Mouse (Mus musculus): ENCODE data around the gene Scn5a. TPM values are rescaled to one million over a fixed set of nuclear protein-coding genes. Genes with fewer than 3 reads are reported as not detected.

The Scn5a gene
- total and polyA plus RNA-seq, 3 experiments, result 1.9 to 9.0 (median 4.3) TPM

DNA sequence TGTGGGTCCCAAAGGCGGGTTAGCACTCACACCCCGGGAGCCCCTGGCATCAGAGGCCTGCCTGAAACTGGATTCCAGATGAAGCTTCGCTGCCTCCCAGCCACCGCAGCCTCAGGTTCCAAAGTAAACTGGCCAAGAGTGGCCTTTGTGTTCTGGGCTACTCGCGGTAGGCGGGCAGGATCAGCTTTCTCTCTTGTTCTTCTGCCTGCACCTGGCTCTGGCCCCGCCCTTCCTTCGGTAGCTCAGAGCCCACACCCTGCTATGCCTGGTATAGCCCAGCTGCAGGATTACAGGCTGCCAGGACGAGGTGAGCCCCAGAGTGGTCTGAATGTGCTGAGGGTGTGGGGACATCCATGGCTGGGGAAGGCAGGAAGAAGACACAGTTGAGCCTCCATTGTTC, 12.6 kb downstream of the Scn5a start:
- Histone ChIP-seq H3K27ac (ENCODE audit: insufficient read depth, low read depth) (no peak overlapping the region), H3K36me3 (replicated peaks in 1 of 2; ENCODE audit: control insufficient read depth in 1 of 2, insufficient read depth in 1 of 2, low read length in 1 of 2) (peaks cover 9 to 51% of the 10 kb centered on the region in 2 experiments), H3K4me2 (ENCODE audit: insufficient read depth, low read depth, poor library complexity, severe bottlenecking) (no peak overlapping the region), H3K9ac (ENCODE audit: insufficient read depth, low read depth) (no peak overlapping the region), H3K4me1 (ENCODE audit: control insufficient read depth in 1 of 2, insufficient read depth in 2 of 2) (peaks cover 25 to 48% of the 10 kb centered on the region in 2 experiments), H3K4me3 (replicated peaks in 1 of 3; ENCODE audit: low read depth in 2 of 3, low read length in 2 of 3, poor library complexity in 1 of 3) (no peak overlapping the region), H3K79me2 (replicated peaks; ENCODE audit: control insufficient read depth, extremely low read depth, insufficient read depth, poor library complexity, severe bottlenecking) (no peaks in the 10 kb centered on the region), H3K9me3 (replicated peaks; ENCODE audit: low read length) (peaks cover 14% of the 10 kb centered on the region), H3K27me3 (replicated peaks) (no peaks in the 10 kb centered on the region)
- in situ Hi-C loops (cut with MboI; ENCODE audit: low pct_ligation_motif_present, low pct_unique_long_range_greater_than_20kb, low sequenced_read_pairs), result no loop called here
- dilution Hi-C loops (cut with MboI; ENCODE audit: extremely low pct_ligation_motif_present, extremely low pct_unique_long_range_greater_than_20kb, low sequenced_read_pairs), result no loop called here
- no peak for DNase-seq (ENCODE audit: extremely low read depth)
- no peak for TF ChIP-seq ETS1 (conservative IDR thresholded peaks at IDR 0.05; ENCODE audit: low read depth, low read length)
- no peak for TF ChIP-seq SMC3 (IDR thresholded peaks at IDR 0.05; ENCODE audit: low read depth, low read length)
- no peak for TF ChIP-seq MEF2A (IDR thresholded peaks at IDR 0.05; ENCODE audit: borderline replicate concordance, low read depth, low read length)
- TF ChIP-seq ZKSCAN1 (IDR thresholded peaks at IDR 0.05; ENCODE audit: borderline replicate concordance, low read depth, low read length), result no peak
- TF ChIP-seq POLR2A (IDR thresholded peaks at IDR 0.05; ENCODE audit: low read depth, low read length), result no peak
- no peak for TF ChIP-seq NELFE (IDR thresholded peaks at IDR 0.05; ENCODE audit: low read depth, low read length)
- TF ChIP-seq ZC3H11A (IDR thresholded peaks at IDR 0.05; ENCODE audit: low read depth, low read length), result no peak
- TF ChIP-seq MYC (IDR thresholded peaks at IDR 0.05; ENCODE audit: low read depth, low read length), result no peak

- dilution Hi-C loops (cut with MboI; ENCODE audit: extremely low pct_ligation_motif_present, extremely low pct_unique_long_range_greater_than_20kb, low sequenced_read_pairs), result no loop called here
- Histone ChIP-seq H3K9ac (ENCODE audit: insufficient read depth, low read depth) (no peak overlapping the region), H3K4me3 (replicated peaks in 1 of 3; ENCODE audit: low read depth in 2 of 3, low read length in 2 of 3, poor library complexity in 1 of 3) (no peak overlapping the region), H3K79me2 (replicated peaks; ENCODE audit: control insufficient read depth, extremely low read depth, insufficient read depth, poor library complexity, severe bottlenecking) (no peaks in the 10 kb centered on the region), H3K36me3 (replicated peaks in 1 of 2; ENCODE audit: control insufficient read depth in 1 of 2, insufficient read depth in 1 of 2, low read length in 1 of 2) (peaks cover 9 to 53% of the 10 kb centered on the region in 2 experiments), H3K27me3 (replicated peaks) (no peaks in the 10 kb centered on the region), H3K9me3 (replicated peaks; ENCODE audit: low read length) (peaks cover 9% of the 10 kb centered on the region), H3K4me1 (ENCODE audit: control insufficient read depth in 1 of 2, insufficient read depth in 2 of 2) (peaks cover 18 to 35% of the 10 kb centered on the region in 2 experiments), H3K4me2 (ENCODE audit: insufficient read depth, low read depth, poor library complexity, severe bottlenecking) (no peak overlapping the region), H3K27ac (ENCODE audit: insufficient read depth, low read depth) (no peak overlapping the region)
- DNase-seq (ENCODE audit: extremely low read depth), result no peak
- in situ Hi-C loops (cut with MboI; ENCODE audit: low pct_ligation_motif_present, low pct_unique_long_range_greater_than_20kb, low sequenced_read_pairs), result no loop called here
- TF ChIP-seq JUN (IDR thresholded peaks at IDR 0.05; ENCODE audit: insufficient read depth, low read depth, low read length) (no peak), BHLHE40 (IDR thresholded peaks at IDR 0.05; ENCODE audit: low read depth, low read length) (no peak), ZKSCAN1 (IDR thresholded peaks at IDR 0.05; ENCODE audit: borderline replicate concordance, low read depth, low read length) (no peak), USF2 (conservative IDR thresholded peaks at IDR 0.05; ENCODE audit: low read depth, low read length) (no peak), TBP (conservative IDR thresholded peaks at IDR 0.05; ENCODE audit: low read depth, low read length) (no peak)
Observed at GRCm38 (mm10) chr9:119564803-119565202, 14.0 kb downstream of the Scn5a start.

DNA sequence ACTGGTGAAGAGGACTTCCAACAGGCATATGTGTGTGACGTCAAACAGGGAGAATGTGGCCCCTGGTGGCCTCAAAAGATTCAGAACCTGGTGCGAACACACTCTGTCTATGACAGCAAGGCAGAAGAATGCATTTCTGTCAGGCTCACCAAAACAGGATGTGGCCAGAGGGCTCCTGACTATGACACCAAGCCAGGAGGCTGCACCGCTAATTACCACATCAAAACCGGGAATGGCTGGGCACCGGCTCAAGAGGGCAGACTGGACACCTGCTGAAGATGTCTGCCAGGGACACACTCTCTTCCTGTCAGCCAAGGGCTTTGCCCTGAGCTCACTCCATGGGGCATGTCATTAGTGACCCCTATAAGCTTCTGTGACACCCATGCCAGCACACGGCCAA, 15.2 kb downstream of the Scn5a start:
- Histone ChIP-seq H3K4me2 (ENCODE audit: insufficient read depth, low read depth, poor library complexity, severe bottlenecking) (no peak overlapping the region), H3K4me3 (replicated peaks in 1 of 3; ENCODE audit: low read depth in 2 of 3, low read length in 2 of 3, poor library complexity in 1 of 3) (no peak overlapping the region)

More for the DNA sequence above, 15.2 kb downstream of the Scn5a start:
- peaks cover 7 to 50% of the 10 kb centered on the region in 2 experiments for H3K36me3 ChIP-seq (replicated peaks in 1 of 2; ENCODE audit: control insufficient read depth in 1 of 2, insufficient read depth in 1 of 2, low read length in 1 of 2)
- TF ChIP-seq BHLHE40 (IDR thresholded peaks at IDR 0.05; ENCODE audit: low read depth, low read length) (no peak), MYC (IDR thresholded peaks at IDR 0.05; ENCODE audit: low read depth, low read length) (no peak), ELF1 (IDR thresholded peaks at IDR 0.05; ENCODE audit: low read depth, low read length) (no peak), MAZ (IDR thresholded peaks at IDR 0.05; ENCODE audit: low read depth, low read length) (no peak), NELFE (IDR thresholded peaks at IDR 0.05; ENCODE audit: low read depth, low read length) (no peak), UBTF (IDR thresholded peaks at IDR 0.05; ENCODE audit: low read depth, low read length) (no peak), TBP (conservative IDR thresholded peaks at IDR 0.05; ENCODE audit: low read depth, low read length) (no peak), HCFC1 (IDR thresholded peaks at IDR 0.05; ENCODE audit: low read depth, low read length) (no peak), USF1 (IDR thresholded peaks at IDR 0.05; ENCODE audit: low read depth, low read length) (no peak), MAFK (IDR thresholded peaks at IDR 0.05; ENCODE audit: insufficient replicate concordance, low read length) (no peak), KAT2A (IDR thresholded peaks at IDR 0.05; ENCODE audit: insufficient replicate concordance, low read length) (no peak), E2F4 (IDR thresholded peaks at IDR 0.05; ENCODE audit: insufficient replicate concordance, low read depth, low read length) (no peak), ZNF384 (IDR thresholded peaks at IDR 0.05; ENCODE audit: low read depth, low read length) (no peak), ETS1 (conservative IDR thresholded peaks at IDR 0.05; ENCODE audit: low read depth, low read length) (no peak), USF2 (conservative IDR thresholded peaks at IDR 0.05; ENCODE audit: low read depth, low read length) (no peak), ZMIZ1 (IDR thresholded peaks at IDR 0.05; ENCODE audit: low read depth, low read length) (no peak), SIN3A (IDR thresholded peaks at IDR 0.05; ENCODE audit: low read length) (no peak)
- H3K27ac ChIP-seq (ENCODE audit: insufficient read depth, low read depth), result no peak overlapping the region
- H3K79me2 ChIP-seq (replicated peaks; ENCODE audit: control insufficient read depth, extremely low read depth, insufficient read depth, poor library complexity, severe bottlenecking), result no peaks in the 10 kb centered on the region
- peaks cover 12 to 25% of the 10 kb centered on the region in 2 experiments for H3K4me1 ChIP-seq (ENCODE audit: control insufficient read depth in 1 of 2, insufficient read depth in 2 of 2)
- DNase-seq (ENCODE audit: extremely low read depth), result no peak
- H3K27me3 ChIP-seq (replicated peaks), result no peaks in the 10 kb centered on the region
- dilution Hi-C loops (cut with MboI; ENCODE audit: extremely low pct_ligation_motif_present, extremely low pct_unique_long_range_greater_than_20kb, low sequenced_read_pairs) (no loop called here), in situ Hi-C loops (cut with MboI; ENCODE audit: low pct_ligation_motif_present, low pct_unique_long_range_greater_than_20kb, low sequenced_read_pairs) (no loop called here)
- no peak overlapping the region for H3K9ac ChIP-seq (ENCODE audit: insufficient read depth, low read depth)
- peaks cover 6% of the 10 kb centered on the region for H3K9me3 ChIP-seq (replicated peaks; ENCODE audit: low read length)

Measured in CH12.LX (cell line).